Mouse (Mus musculus) myocyte (in vitro differentiated cells): ENCODE measurements around the gene Cdk12.

Experiments
- CEBPB ChIP-seq: IDR thresholded peaks from 2 replicates; pipeline ENCODE4 v1.6.1; 2011; ENCODE audit warnings: mild to moderate bottlenecking, moderate library complexity; ENCODE audit not compliant: poor library complexity, insufficient read depth, severe bottlenecking
- E2F4 ChIP-seq: IDR thresholded peaks from one replicate; pipeline ENCODE4 v1.6.1; 2011; ENCODE audit warnings: mild to moderate bottlenecking, control low read depth, moderate library complexity; ENCODE audit not compliant: insufficient read depth
- MAX ChIP-seq: IDR thresholded peaks from one replicate; pipeline ENCODE4 v1.6.1; 2011; ENCODE audit warnings: low read depth, mild to moderate bottlenecking, control low read depth
- POLR2A ChIP-seq: IDR thresholded peaks from one replicate; pipeline ENCODE4 v1.6.1; 2011; ENCODE audit warnings: low read depth, mild to moderate bottlenecking, control low read depth, moderate library complexity; ENCODE audit not compliant: insufficient read length
- POLR2AphosphoS2 ChIP-seq: IDR thresholded peaks from one replicate; pipeline ENCODE4 v1.6.1; 2011; ENCODE audit warnings: low read depth, control low read depth; ENCODE audit not compliant: insufficient read length
- REST ChIP-seq: IDR thresholded peaks from one replicate; pipeline ENCODE4 v1.6.1; 2011; ENCODE audit warnings: mild to moderate bottlenecking, control low read depth, moderate library complexity; ENCODE audit not compliant: insufficient read depth, insufficient read length
- TCF3 ChIP-seq: IDR thresholded peaks from one replicate; pipeline ENCODE4 v1.6.1; 2011; ENCODE audit warnings: low read depth, control low read depth; ENCODE audit not compliant: insufficient read length
- USF1 ChIP-seq: IDR thresholded peaks from one replicate; pipeline ENCODE4 v1.6.1; 2011; ENCODE audit warnings: low read depth, mild to moderate bottlenecking, control low read depth, moderate library complexity

DNA sequence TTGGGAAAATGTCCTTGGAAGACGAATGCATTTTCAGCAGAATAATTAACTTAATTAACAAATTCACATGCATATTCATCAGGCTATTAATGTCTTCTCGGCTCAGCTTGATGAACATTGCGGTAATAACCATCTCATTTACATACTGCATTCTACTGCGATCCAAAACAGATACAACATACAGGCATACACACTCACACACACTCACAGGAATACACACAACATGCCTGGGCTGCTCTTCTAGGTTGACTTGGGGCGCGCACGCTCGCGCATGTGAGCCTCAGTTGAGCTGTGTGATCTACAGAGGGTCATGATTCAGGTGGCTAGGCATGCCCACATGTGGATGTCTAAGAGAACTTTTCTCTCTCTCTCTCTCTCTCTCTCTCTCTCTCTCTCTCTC is 80.9 kb downstream of the Cdk12 start:
- no peak for TF ChIP-seq MAX
- TF ChIP-seq CEBPB: no peak
- no peak for TF ChIP-seq POLR2A
- no peak for TF ChIP-seq E2F4
- TF ChIP-seq TCF3: no peak
- TF ChIP-seq USF1: no peak
- TF ChIP-seq POLR2AphosphoS2: no peak
- no peak for TF ChIP-seq REST
